Mouse (Mus musculus) ES-E14 (cell line): ENCODE data around the gene Fbxo44. TPM values are rescaled to one million over a fixed set of nuclear protein-coding genes. Genes with fewer than 3 reads are reported as not detected.

ENCODE experiments used
- DNase-seq: peaks from one replicate; pipeline ENCODE4 v3.0.0-alpha.2; 2013; ENCODE audit warnings: low read depth, low spot score
- H3K27ac ChIP-seq: 2 replicates; pipeline ENCODE4 v1.5.1; 2012; ENCODE audit warnings: low read depth, mild to moderate bottlenecking, low read length, moderate library complexity, mixed read lengths; ENCODE audit not compliant: poor library complexity, insufficient read depth, severe bottlenecking
- H3K36me3 ChIP-seq: 2 replicates; pipeline ENCODE4 v1.6.1; 2012; ENCODE audit warnings: mild to moderate bottlenecking, low read length, moderate library complexity, mixed read lengths; ENCODE audit not compliant: control insufficient read depth, poor library complexity, insufficient read depth, severe bottlenecking
- H3K4me1 ChIP-seq, 2 experiments: fragments of 150-350 bp in 1 of 2; sonication (generic) in 1 of 2; 2 replicates each; pipeline ENCODE4 v1.6.1; 2012; ENCODE audit warnings: low read length in 2 of 2, mild to moderate bottlenecking in 1 of 2, mixed read lengths in 1 of 2; ENCODE audit not compliant: control insufficient read depth in 2 of 2, insufficient read depth in 2 of 2, poor library complexity in 1 of 2
- H3K4me3 ChIP-seq, 2 experiments: fragments of 150-350 bp in 1 of 2; sonication (generic) in 1 of 2; 2 replicates each; pipeline ENCODE4 v1.5.1; 2012; ENCODE audit warnings: low read length in 2 of 2, low read depth in 1 of 2, mild to moderate bottlenecking in 1 of 2, mixed read lengths in 1 of 2; ENCODE audit not compliant: insufficient read depth in 1 of 2, poor library complexity in 1 of 2, severe bottlenecking in 1 of 2
- H3K9ac ChIP-seq: 2 replicates; pipeline ENCODE4 v1.6.1; 2012; ENCODE audit warnings: low read depth, mild to moderate bottlenecking, low read length, mixed read lengths; ENCODE audit not compliant: poor library complexity, insufficient read depth, severe bottlenecking
- H3K9me3 ChIP-seq: fragments of 150-350 bp; sonication (generic); 2 replicates; pipeline ENCODE4 v1.6.1; 2012; ENCODE audit warnings: low read depth, mild to moderate bottlenecking, low read length; ENCODE audit not compliant: control insufficient read depth, insufficient read depth
- CHD2 ChIP-seq: IDR thresholded peaks from 2 replicates; pipeline ENCODE4 v1.6.1; 2014; ENCODE audit warnings: mild to moderate bottlenecking, low read depth, low read length, inconsistent platforms
- HCFC1 ChIP-seq: IDR thresholded peaks from 2 replicates; pipeline ENCODE4 v1.6.1; 2012; ENCODE audit warnings: low read length, inconsistent platforms, borderline replicate concordance; ENCODE audit not compliant: insufficient read depth
- MAFK ChIP-seq: IDR thresholded peaks from 2 replicates; pipeline ENCODE4 v1.6.1; 2014; ENCODE audit warnings: mild to moderate bottlenecking, low read depth, low read length, inconsistent platforms; ENCODE audit not compliant: insufficient read depth
- ZC3H11A ChIP-seq: IDR thresholded peaks from 2 replicates; pipeline ENCODE4 v1.6.1; 2012; ENCODE audit warnings: low read depth, mild to moderate bottlenecking, inconsistent platforms, low read length, borderline replicate concordance
- ZNF384 ChIP-seq: IDR thresholded peaks from 2 replicates; pipeline ENCODE4 v1.6.1; 2012; ENCODE audit warnings: low read depth, low read length, inconsistent platforms
- in situ Hi-C, 2 experiments: fragments of 600-800 bp; cut with MboI; formaldehyde crosslinking; loops; one replicate each; pipeline ENCODE4 v1.15.1; 2025; ENCODE audit warnings: low sequenced_read_pairs in 2 of 2, inconsistent platforms in 1 of 2; ENCODE audit not compliant: unreplicated experiment in 2 of 2
- total RNA-seq: library from RNA; depleted of rRNA; stranded (reverse); fragments of 300-350 nt; gene quantifications from 2 replicates; pipeline ENCODE4 v1.2.3, GENCODE M21; 2012

Gene Fbxo44
- total RNA-seq, 1 experiment: 5.1 TPM

DNA sequence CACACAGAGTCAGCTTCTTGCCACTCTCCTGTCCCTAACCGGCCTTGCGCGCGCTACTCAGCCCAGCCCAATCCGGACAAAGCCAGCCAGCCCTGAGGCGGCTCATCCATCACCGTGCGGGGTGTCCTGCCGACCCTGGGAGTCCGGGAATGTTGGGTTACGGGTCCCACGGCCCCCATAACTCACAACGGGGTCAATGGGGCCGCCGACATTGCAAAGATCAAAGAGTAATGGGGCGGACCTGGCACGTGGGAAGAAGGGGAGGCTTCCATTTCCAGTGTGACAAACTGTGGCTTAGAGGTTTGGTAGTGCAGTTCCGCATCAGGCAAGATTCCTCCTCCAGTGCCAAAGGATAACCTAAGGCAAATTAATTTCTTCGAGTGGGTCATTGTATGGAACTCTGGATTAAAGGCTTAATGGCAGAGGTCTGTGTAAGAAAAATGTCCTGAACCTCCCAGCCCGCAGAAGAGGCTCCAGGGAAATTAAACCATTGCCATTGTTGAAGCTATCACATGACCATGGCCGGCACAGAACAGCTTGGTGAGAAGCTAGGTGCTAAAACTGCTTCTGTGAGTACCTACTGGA is 28.7 kb downstream of the Fbxo44 start:
- no peaks in the 10 kb centered on the region for H3K9me3 ChIP-seq
- no peak for TF ChIP-seq ZNF384
- TF ChIP-seq CHD2: no peak
- no peak for TF ChIP-seq HCFC1
- no peak for TF ChIP-seq ZC3H11A
- TF ChIP-seq MAFK: no peak
- H3K4me3 ChIP-seq: peak overlapping the region; percentile 71 to 74
- DNase-seq: no peak
- no peaks in the 10 kb centered on the region for H3K36me3 ChIP-seq
- in situ Hi-C loops: no loop called here
- H3K27ac ChIP-seq: no peak overlapping the region
- H3K9ac ChIP-seq: peak overlapping the region; percentile 54; the same call in 1 of the 2 replicates
- peaks cover 0 to 5% of the 10 kb centered on the region in 2 experiments; a peak in 1 of 4 replicates for H3K4me1 ChIP-seq

DNA sequence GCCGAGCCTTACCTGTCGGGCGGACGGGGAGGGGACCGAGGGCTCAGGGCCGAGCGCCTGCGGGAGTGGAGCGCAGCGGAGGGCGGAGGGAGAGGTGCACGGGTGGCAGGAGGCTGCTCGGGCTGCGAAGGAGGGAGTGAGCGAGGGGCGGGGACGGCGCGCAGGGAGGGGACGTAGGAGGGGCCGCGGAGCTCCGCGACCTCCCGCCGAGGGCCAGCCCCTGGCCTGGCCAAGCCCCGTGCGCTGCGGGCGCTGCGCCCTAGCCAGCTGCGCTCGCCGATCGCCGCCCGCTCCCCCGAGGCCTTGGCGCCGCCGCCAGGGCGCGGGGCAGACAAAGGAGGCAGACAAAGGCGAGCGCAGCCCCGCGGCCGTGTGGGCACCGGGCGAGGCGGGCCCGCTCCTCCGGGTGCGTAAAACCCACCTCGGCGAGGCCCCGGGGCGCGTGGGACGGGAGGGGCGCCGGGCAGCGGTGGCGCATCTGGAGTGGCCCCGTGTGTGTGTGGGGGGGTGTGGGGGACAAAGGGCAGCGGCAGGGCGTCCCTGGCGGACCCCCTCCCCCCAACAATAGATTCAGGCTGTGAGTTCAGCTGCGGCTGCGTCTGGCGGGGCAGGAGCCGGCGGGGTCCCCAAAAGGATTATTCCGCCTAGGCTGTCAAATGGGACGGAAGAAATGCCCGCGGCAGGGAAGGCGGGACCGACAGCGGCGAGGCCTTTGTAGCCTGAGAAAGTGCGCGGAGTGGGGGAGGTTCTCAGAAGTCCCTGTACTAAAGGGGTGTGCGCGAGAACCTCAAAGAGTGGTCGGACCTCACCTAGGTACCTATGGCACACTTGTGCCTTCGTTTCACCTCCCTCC is 29.5 kb downstream of the Fbxo44 start, which contains the start of gene Draxin:
TSS of gene Draxin (minus strand) at position 138 of the 853 bp plus-strand sequence.
- in situ Hi-C loops: no loop called here
- Histone ChIP-seq H3K4me1 (peaks cover 0 to 5% of the 10 kb centered on the region in 2 experiments; a peak in 1 of 4 replicates), H3K36me3 (no peaks in the 10 kb centered on the region), H3K4me3 (peak within 1 kb of the TSS; percentile 71 to 74), H3K9me3 (no peaks in the 10 kb centered on the region), H3K9ac (peak within 1 kb of the TSS; percentile 54), H3K27ac (no peak within 1 kb of the TSS)
- TF ChIP-seq ZNF384: no peak
- no peak for TF ChIP-seq MAFK
- TF ChIP-seq CHD2: no peak
- TF ChIP-seq HCFC1: no peak
- no peak for TF ChIP-seq ZC3H11A
- no peak for DNase-seq

DNA sequence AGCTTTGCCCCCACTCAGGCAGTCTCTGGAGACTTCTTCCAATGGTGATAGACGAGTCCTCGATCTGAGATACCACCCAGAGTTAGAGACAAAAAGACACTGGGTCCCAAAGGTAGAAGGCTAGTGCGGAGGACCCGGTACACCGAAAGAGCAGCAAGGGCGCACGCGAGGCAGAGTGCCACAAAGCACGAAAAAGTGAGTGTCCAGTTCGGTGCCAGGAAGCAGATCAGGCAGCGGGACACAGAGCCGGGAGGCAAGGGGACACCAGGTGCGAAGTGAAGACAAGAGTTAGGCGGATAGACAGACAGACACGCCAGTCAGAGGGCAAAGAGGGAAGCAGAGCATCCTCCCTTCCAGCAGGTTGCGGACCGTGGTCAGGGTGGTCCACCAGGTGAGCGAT is 30.1 kb downstream of the Fbxo44 start, which contains the start of gene Mad2l2:
TSS of gene Mad2l2 (plus strand) at position 252 of the 400 bp plus-strand sequence.
- Histone ChIP-seq H3K4me1 (peaks cover 0 to 5% of the 10 kb centered on the region in 2 experiments; a peak in 1 of 4 replicates), H3K27ac (no peak within 1 kb of the TSS)
- no peak for DNase-seq

DNA sequence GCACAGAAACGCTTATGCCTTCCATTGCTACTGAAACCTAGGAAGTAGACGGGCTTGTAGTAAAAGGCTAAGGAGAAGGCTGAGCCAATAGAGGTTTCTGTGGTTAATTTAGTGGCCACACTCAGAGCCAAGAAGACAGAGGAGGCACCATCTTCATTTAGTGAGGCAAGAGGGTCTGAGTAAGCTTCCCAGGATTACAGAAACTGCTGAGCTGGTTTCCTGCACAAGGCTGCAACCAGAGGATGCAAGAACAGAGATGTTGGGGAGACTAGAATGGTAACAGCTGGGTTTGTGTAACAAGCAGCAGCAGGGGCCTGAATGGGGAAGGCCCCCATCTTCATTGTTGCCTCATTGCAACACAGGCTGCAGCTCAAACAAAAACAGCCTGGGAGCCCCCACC is 31.6 kb downstream of the Fbxo44 start:
- no peak overlapping the region for H3K4me3 ChIP-seq
- H3K36me3 ChIP-seq: no peaks in the 10 kb centered on the region
- H3K27ac ChIP-seq: no peak overlapping the region
- in situ Hi-C loops: no loop called here
- no peak for DNase-seq
- H3K4me1 ChIP-seq: peaks cover 0 to 5% of the 10 kb centered on the region in 2 experiments; a peak in 1 of 4 replicates
- no peak overlapping the region for H3K9ac ChIP-seq
- TF ChIP-seq HCFC1 (no peak), ZC3H11A (no peak), MAFK (no peak), CHD2 (no peak), ZNF384 (no peak)
- no peaks in the 10 kb centered on the region for H3K9me3 ChIP-seq

More for the DNA sequence above, 30.1 kb downstream of the Fbxo44 start, which contains the start of gene Mad2l2:
- peak within 1 kb of the TSS; percentile 71 to 74 for H3K4me3 ChIP-seq
- H3K9ac ChIP-seq: peak within 1 kb of the TSS; percentile 54
- H3K36me3 ChIP-seq: no peaks in the 10 kb centered on the region
- no peak for TF ChIP-seq MAFK
- no peak for TF ChIP-seq CHD2
- no peak for TF ChIP-seq HCFC1
- no peak for TF ChIP-seq ZC3H11A
- TF ChIP-seq ZNF384: no peak
- no peaks in the 10 kb centered on the region for H3K9me3 ChIP-seq
- in situ Hi-C loops: no loop called here
